Mouse (Mus musculus): ENCODE results near the gene Bank1. TPM values are rescaled to one million over a fixed set of nuclear protein-coding genes. Genes with fewer than 3 reads are reported as not detected.

The Bank1 gene
- polyA plus RNA-seq, 1 experiment: 0.01 TPM

GRCm38 (mm10) chr3:136155555-136155954 is 170.3 kb downstream of the Bank1 start:
- Histone ChIP-seq H3K36me3 (ENCODE audit: control insufficient read depth) (no peaks in the 10 kb centered on the region), H3K4me3 (replicated peaks) (no peak overlapping the region), H3K9me3 (ENCODE audit: control insufficient read depth, low read length) (no peaks in the 10 kb centered on the region), H3K4me1 (ENCODE audit: control insufficient read depth) (no peaks in the 10 kb centered on the region), H3K27me3 (ENCODE audit: control insufficient read depth) (no peaks in the 10 kb centered on the region)
- TF ChIP-seq GATA1 (IDR thresholded peaks at IDR 0.05; ENCODE audit: low read length) (no peak), TAL1 (IDR thresholded peaks at IDR 0.05; ENCODE audit: low read length) (no peak)

DNA sequence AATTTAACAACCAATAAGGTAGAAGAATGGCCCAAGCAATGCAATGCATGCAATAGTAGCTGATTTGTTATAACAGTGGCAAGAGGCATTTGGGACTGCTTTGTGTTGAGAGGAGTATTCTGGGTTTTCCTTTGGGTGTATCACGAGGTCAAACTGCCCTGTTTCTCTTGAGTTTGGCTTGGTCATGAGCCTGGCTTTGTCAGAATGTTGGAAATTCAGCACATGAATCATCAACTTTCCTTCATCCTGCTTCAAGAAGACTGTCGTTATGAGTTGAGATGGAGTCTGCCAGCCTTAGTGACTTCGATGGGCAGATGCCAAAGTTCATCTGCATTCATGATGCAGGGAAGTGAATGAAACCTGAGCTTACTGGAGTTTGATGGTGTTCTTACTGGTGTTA is 175.0 kb downstream of the Bank1 start:
- Histone ChIP-seq H3K4me3 (replicated peaks) (no peak overlapping the region), H3K36me3 (ENCODE audit: control insufficient read depth) (no peaks in the 10 kb centered on the region), H3K9me3 (ENCODE audit: control insufficient read depth, low read length) (no peaks in the 10 kb centered on the region), H3K27me3 (ENCODE audit: control insufficient read depth) (no peaks in the 10 kb centered on the region), H3K4me1 (ENCODE audit: control insufficient read depth) (no peaks in the 10 kb centered on the region)
- TF ChIP-seq TAL1 (IDR thresholded peaks at IDR 0.05; ENCODE audit: low read length): no peak
- TF ChIP-seq GATA1 (IDR thresholded peaks at IDR 0.05; ENCODE audit: low read length): no peak

DNA sequence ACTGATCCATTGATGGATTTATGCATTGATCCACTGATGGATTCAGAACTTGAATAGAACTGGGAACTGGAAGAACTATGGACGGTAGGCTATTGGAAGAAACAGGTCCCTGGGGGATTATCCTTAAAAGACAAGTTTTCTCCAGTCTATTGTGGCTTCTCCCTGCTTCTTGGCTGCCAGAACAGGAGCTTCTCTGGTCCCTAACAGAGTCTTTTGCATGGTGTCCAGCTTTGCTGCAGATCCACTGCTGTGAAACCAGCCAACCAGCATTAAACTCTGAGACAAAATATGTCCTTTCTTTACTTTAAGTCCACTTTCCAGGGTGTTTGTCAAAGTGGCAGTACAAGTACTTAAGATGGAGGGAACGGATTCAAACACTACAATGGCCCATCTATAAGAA is 178.7 kb downstream of the Bank1 start:
- H3K4me3 ChIP-seq (replicated peaks): no peak overlapping the region

GRCm38 (mm10) chr3:136132013-136132412 is 193.9 kb downstream of the Bank1 start:
- Histone ChIP-seq H3K4me1 (ENCODE audit: control insufficient read depth) (no peaks in the 10 kb centered on the region), H3K9me3 (ENCODE audit: control insufficient read depth, low read length) (no peaks in the 10 kb centered on the region), H3K36me3 (ENCODE audit: control insufficient read depth) (no peaks in the 10 kb centered on the region), H3K27me3 (ENCODE audit: control insufficient read depth) (no peaks in the 10 kb centered on the region), H3K4me3 (replicated peaks) (no peak overlapping the region)
- TF ChIP-seq TAL1 (IDR thresholded peaks at IDR 0.05; ENCODE audit: low read length): no peak
- no peak for TF ChIP-seq GATA1 (IDR thresholded peaks at IDR 0.05; ENCODE audit: low read length)

More for the DNA sequence above, 178.7 kb downstream of the Bank1 start:
- Histone ChIP-seq H3K27me3 (ENCODE audit: control insufficient read depth) (no peaks in the 10 kb centered on the region), H3K36me3 (ENCODE audit: control insufficient read depth) (no peaks in the 10 kb centered on the region), H3K9me3 (ENCODE audit: control insufficient read depth, low read length) (no peaks in the 10 kb centered on the region), H3K4me1 (ENCODE audit: control insufficient read depth) (no peaks in the 10 kb centered on the region)
- TF ChIP-seq TAL1 (IDR thresholded peaks at IDR 0.05; ENCODE audit: low read length) (no peak), GATA1 (IDR thresholded peaks at IDR 0.05; ENCODE audit: low read length) (no peak)

DNA sequence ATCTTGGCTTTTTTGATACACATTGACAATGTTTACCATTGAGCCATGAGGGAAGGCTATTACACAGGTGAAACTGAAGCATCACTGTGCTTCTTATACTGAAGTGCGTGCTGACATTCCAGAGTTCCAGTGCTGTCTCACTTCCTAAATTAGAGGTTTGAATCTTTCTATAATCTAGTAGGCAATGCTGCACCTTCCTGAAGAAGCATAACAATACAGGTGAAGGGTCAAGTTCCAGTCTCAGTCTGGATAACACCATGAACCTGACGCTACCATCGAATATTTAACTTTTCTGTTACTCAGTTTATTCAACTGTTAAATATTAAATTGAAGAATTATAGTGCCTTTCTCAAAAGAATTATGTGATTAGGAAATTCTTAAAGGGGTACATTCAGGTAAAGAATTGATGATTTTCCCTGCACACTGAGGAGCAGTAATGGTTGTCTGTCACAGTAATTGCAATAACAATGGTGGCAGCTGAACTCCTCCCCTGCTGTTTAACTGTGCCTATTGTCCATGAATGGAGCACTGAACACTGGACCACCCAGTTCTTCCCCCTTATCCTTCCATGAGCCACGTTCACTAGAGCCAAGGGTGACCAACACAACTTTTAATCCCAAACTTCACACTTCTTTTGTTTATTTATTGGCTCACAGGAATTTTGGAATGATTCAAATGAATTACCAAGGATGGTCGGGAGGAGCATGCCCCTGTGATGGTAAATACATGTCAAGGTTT is 210.2 kb downstream of the Bank1 start:
- TF ChIP-seq TAL1 (IDR thresholded peaks at IDR 0.05; ENCODE audit: low read length): no peak
- Histone ChIP-seq H3K36me3 (ENCODE audit: control insufficient read depth) (no peaks in the 10 kb centered on the region), H3K4me3 (replicated peaks) (no peak overlapping the region), H3K4me1 (ENCODE audit: control insufficient read depth) (no peaks in the 10 kb centered on the region), H3K27me3 (ENCODE audit: control insufficient read depth) (no peaks in the 10 kb centered on the region), H3K9me3 (ENCODE audit: control insufficient read depth, low read length) (no peaks in the 10 kb centered on the region)

DNA sequence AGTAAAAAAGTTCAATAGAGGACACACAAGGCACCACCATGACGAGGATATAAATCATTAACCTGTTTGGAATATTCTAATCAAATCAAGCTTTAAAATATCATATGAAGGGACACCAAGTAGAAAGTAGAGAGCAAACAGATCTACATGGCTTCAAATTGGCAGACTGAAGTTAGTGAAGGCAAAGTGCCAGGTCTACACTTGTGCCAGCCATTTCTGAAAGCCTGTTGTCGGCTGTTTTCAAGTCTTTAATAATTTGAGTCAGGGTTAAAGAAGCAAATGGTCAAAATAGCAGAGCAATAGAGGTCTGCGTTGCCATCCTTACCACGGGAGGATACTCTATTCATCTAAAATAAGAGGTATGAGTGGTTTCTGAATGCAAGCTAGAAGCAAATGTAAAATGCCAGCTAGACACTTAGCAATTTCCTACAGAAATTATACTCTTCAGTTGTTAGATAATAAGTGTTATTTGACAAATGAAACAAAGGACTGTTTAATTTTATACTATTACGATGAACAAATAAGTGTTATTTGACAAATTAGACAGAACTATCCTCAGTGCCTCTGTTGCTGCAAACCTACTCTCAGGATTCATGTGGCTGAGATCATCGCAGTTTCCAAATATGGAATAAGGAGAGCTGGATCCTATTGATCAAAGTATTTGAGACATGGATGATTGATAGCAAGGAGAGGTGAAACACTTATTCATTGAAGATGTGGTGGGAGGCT is 216.3 kb downstream of the Bank1 start:
- Histone ChIP-seq H3K27me3 (ENCODE audit: control insufficient read depth) (no peaks in the 10 kb centered on the region), H3K9me3 (ENCODE audit: control insufficient read depth, low read length) (no peaks in the 10 kb centered on the region), H3K4me3 (replicated peaks) (no peak overlapping the region), H3K36me3 (ENCODE audit: control insufficient read depth) (no peaks in the 10 kb centered on the region), H3K4me1 (ENCODE audit: control insufficient read depth) (no peaks in the 10 kb centered on the region)
- TF ChIP-seq GATA1 (IDR thresholded peaks at IDR 0.05; ENCODE audit: low read length): no peak

DNA sequence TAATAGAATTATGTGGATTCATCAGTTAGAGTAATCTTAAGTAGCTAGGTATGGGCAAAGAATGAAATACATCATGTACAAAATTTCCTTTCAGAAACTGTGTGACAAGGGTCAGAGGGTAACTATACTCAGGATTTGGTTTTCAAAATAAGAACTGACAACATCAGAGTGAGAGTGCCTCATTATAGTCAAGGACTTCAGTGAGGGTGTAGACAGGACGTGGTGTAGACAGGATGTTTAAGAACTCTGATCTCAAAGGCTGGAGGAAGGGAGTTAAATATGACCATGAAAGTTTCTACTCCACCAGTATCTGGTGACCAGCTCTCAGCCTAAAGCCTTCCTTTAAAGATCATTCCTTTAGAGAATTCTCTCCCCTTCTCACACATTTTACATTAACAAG is 219.4 kb downstream of the Bank1 start:
- no peaks in the 10 kb centered on the region for H3K9me3 ChIP-seq (ENCODE audit: control insufficient read depth, low read length)
- H3K36me3 ChIP-seq (ENCODE audit: control insufficient read depth): no peaks in the 10 kb centered on the region
- H3K4me1 ChIP-seq (ENCODE audit: control insufficient read depth): no peaks in the 10 kb centered on the region
- TF ChIP-seq TAL1 (IDR thresholded peaks at IDR 0.05; ENCODE audit: low read length) (no peak), GATA1 (IDR thresholded peaks at IDR 0.05; ENCODE audit: low read length) (no peak)
- H3K27me3 ChIP-seq (ENCODE audit: control insufficient read depth): no peaks in the 10 kb centered on the region
- H3K4me3 ChIP-seq (replicated peaks): no peak overlapping the region

DNA sequence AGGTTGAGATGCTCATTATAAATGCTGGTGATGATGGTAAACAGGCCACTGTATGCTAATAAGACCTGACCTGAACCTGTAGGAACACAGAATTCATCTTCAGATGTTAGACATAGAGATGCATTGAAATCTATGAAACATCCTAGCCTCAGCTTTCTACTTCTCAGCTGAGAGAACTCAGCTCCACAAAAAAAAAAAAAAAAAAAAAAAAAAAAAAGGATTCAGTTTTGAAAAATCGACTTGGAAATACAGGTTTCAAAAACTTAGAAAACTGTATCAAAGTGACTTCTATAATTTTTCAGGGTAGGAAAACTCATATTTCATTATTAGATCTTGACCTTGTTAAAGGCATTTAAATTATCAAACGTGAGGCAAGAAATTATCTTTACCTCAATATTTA is 222.5 kb downstream of the Bank1 start:
- no peaks in the 10 kb centered on the region for H3K27me3 ChIP-seq (ENCODE audit: control insufficient read depth)
- no peak overlapping the region for H3K4me3 ChIP-seq (replicated peaks)
- H3K36me3 ChIP-seq (ENCODE audit: control insufficient read depth): no peaks in the 10 kb centered on the region
- TF ChIP-seq TAL1 (IDR thresholded peaks at IDR 0.05; ENCODE audit: low read length) (no peak), GATA1 (IDR thresholded peaks at IDR 0.05; ENCODE audit: low read length) (no peak)
- no peaks in the 10 kb centered on the region for H3K4me1 ChIP-seq (ENCODE audit: control insufficient read depth)
- H3K9me3 ChIP-seq (ENCODE audit: control insufficient read depth, low read length): no peaks in the 10 kb centered on the region

DNA sequence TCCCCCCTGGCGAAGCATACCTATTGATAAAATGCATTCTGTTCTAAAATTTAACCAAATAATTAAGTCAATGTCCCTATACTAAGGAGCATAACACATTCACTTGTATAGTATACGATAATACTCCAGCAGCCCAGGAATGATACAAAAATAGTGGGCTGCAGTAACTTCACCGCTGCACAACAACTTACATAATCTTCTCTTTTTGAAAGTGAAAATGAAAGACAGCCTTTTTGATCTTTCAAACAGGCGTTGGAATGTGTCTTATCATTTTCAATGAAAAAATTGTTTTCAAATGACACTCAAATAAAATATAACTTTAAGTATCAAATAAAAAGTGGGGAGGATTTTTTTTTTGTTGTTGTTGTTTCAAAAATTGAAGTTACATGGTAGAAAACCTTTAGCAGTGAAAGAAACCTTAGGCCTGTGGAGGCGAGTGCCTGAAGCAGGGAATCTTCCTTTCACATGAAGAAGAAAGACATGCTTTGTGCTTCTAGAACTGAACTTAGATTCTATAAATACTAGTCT is 224.8 kb downstream of the Bank1 start:
- TF ChIP-seq TAL1 (IDR thresholded peaks at IDR 0.05; ENCODE audit: low read length) (no peak), GATA1 (IDR thresholded peaks at IDR 0.05; ENCODE audit: low read length) (no peak)
- Histone ChIP-seq H3K36me3 (ENCODE audit: control insufficient read depth) (no peaks in the 10 kb centered on the region), H3K27me3 (ENCODE audit: control insufficient read depth) (no peaks in the 10 kb centered on the region), H3K4me1 (ENCODE audit: control insufficient read depth) (no peaks in the 10 kb centered on the region), H3K9me3 (ENCODE audit: control insufficient read depth, low read length) (no peaks in the 10 kb centered on the region), H3K4me3 (replicated peaks) (no peak overlapping the region)

All from erythroblast, embryonic 14.5 days (primary cell).